Mouse (Mus musculus) intestine, postnatal 0 days (tissue): ENCODE results near the gene Alyref. TPM values are rescaled to one million over a fixed set of nuclear protein-coding genes. Genes with fewer than 3 reads are reported as not detected.

Source experiments
- ATAC-seq: fragments of 200-750 bp; cut with Nextera tagmentation; 2 replicates; pipeline ENCODE4 v1.8.0; 2017; ENCODE audit warnings: mild to moderate bottlenecking, moderate TSS enrichment, moderate library complexity
- H3K27ac ChIP-seq: fragments of 300-500 bp; sonication (generic); 2 replicates; pipeline ENCODE4 v1.5.1; 2014; ENCODE audit warnings: mild to moderate bottlenecking, low read depth, low read length, moderate library complexity
- H3K27me3 ChIP-seq: fragments of 300-500 bp; sonication (generic); replicated peaks from 2 replicates; pipeline ENCODE4 v1.6.1; 2014; ENCODE audit warnings: low read length, mixed read lengths; ENCODE audit not compliant: control insufficient read depth, insufficient read depth
- H3K36me3 ChIP-seq: fragments of 300-500 bp; sonication (generic); 2 replicates; pipeline ENCODE4 v1.6.1; 2014; ENCODE audit warnings: mild to moderate bottlenecking, moderate library complexity; ENCODE audit not compliant: control insufficient read depth, insufficient read depth
- H3K4me1 ChIP-seq: fragments of 300-500 bp; sonication (generic); replicated peaks from 2 replicates; pipeline ENCODE4 v1.6.1; 2014; ENCODE audit warnings: antibody characterized with exemption, low read length, mixed read lengths; ENCODE audit not compliant: control insufficient read depth, insufficient read depth
- H3K4me2 ChIP-seq: fragments of 300-500 bp; sonication (generic); replicated peaks from 2 replicates; pipeline ENCODE4 v1.6.1; 2014; ENCODE audit warnings: low read depth, mild to moderate bottlenecking, moderate library complexity
- H3K4me3 ChIP-seq: fragments of 300-500 bp; sonication (generic); 2 replicates; pipeline ENCODE4 v1.5.1; 2014; ENCODE audit warnings: low read depth, low read length
- H3K9ac ChIP-seq: fragments of 300-500 bp; sonication (generic); 2 replicates; pipeline ENCODE4 v1.6.1; 2014; ENCODE audit warnings: mild to moderate bottlenecking, low read depth, low read length
- H3K9me3 ChIP-seq: fragments of 300-500 bp; sonication (generic); 2 replicates; pipeline ENCODE4 v1.6.1; 2016; ENCODE audit warnings: mixed run types; ENCODE audit not compliant: control insufficient read depth
- CTCF ChIP-seq: sonication (generic); IDR thresholded peaks from 2 replicates; pipeline ENCODE4 v1.5.1; 2016; ENCODE audit warnings: low read depth, mild to moderate bottlenecking, control low read depth, antibody characterized with exemption, moderate library complexity
- WGBS: fragments of 180-500 bp; shearing (Covaris S2); extraction: QIAGEN DNeasy Blood & Tissue Kit; methylation state at CpG from one replicate; pipeline ENCODE4 v1.1.7; 2014; 5-methylcytosine and 5-hydroxymethylcytosine counted together
- microRNA-seq: library from miRNA; unstranded; fragments of <30 nt; microRNA quantifications from one replicate; pipeline ENCODE4, GENCODE M21; 2016
- polyA plus RNA-seq: library from polyadenylated mRNA; unstranded; fragments of >200 nt; fragmentation: Nextera tagmentation; extraction: Ambion mirVana; gene quantifications from 2 replicates; pipeline ENCODE4 v1.2.1, GENCODE M21; 2015

The Alyref gene
- polyA plus RNA-seq, 1 experiment from 2014 or later: 226 TPM

DNA sequence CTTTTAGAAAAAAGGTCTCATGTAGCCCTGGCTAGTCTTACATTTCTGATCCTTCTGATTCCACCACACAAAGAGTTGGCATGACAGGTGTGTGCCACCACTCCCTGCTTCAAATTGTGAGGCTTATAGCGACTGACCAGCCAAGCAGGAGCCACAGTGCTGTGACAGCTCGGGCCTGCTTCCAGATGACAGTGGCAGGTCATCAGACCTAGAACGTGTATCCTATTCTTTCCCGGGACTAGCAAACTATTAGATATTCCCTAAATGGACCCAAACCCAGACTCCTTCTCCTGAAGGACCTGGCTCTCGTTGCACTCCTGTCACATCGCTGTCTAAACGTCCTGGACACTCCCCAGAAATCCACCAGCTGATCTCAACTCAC, 49.4 kb downstream of the Alyref start:
- H3K36me3 ChIP-seq: peaks cover 11% of the 10 kb centered on the region; the same call in 1 of the 2 replicates
- no peaks in the 10 kb centered on the region for H3K9me3 ChIP-seq
- 6% methylated on average over 7 of the region's 7 CpGs for WGBS
- peaks cover 16% of the 10 kb centered on the region; the same call in 1 of the 2 replicates for H3K4me1 ChIP-seq
- ATAC-seq: no peak
- peak overlapping the region; percentile 86 for H3K9ac ChIP-seq
- TF ChIP-seq CTCF: no peak
- peak overlapping the region; percentile 98 for H3K27ac ChIP-seq
- no peaks in the 10 kb centered on the region for H3K27me3 ChIP-seq
- H3K4me3 ChIP-seq: peak overlapping the region; percentile 75
- peak overlapping the region; percentile 73 for H3K4me2 ChIP-seq

DNA sequence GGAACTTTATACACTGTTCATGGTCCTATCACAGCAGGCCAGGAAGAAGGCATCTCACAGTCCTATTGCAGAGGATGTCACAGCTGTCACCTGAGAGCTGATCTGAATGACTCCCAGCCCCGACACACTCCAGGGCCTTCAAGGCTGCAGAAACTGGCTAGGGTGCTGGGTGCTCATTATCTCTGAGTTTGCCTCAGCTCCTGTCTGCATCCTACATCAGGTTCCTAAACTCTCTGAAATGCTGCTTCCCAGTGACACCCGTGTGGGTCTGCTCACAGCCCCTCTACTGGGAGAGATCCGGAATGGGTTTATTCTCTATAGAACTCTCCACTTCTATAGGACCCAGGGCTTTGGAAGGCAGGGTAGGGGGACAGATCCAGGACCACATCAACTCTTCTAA, 50.0 kb downstream of the Alyref start:
- H3K4me1 ChIP-seq: peaks cover 16% of the 10 kb centered on the region; the same call in 1 of the 2 replicates
- 73% methylated on average over 3 of the region's 3 CpGs for WGBS
- no peaks in the 10 kb centered on the region for H3K9me3 ChIP-seq
- peaks cover 17% of the 10 kb centered on the region; the same call in 1 of the 2 replicates for H3K36me3 ChIP-seq
- peak overlapping the region; percentile 73 for H3K4me2 ChIP-seq
- TF ChIP-seq CTCF: no peak
- H3K4me3 ChIP-seq: 0 out of 2 replicates have a peak overlapping the region, but pooled peaks have one; percentile 75
- no peak for ATAC-seq
- H3K27me3 ChIP-seq: no peaks in the 10 kb centered on the region
- peak overlapping the region; percentile 46; the same call in 1 of the 2 replicates for H3K27ac ChIP-seq
- H3K9ac ChIP-seq: 0 out of 2 replicates have a peak overlapping the region, but pooled peaks have one; percentile 86

DNA sequence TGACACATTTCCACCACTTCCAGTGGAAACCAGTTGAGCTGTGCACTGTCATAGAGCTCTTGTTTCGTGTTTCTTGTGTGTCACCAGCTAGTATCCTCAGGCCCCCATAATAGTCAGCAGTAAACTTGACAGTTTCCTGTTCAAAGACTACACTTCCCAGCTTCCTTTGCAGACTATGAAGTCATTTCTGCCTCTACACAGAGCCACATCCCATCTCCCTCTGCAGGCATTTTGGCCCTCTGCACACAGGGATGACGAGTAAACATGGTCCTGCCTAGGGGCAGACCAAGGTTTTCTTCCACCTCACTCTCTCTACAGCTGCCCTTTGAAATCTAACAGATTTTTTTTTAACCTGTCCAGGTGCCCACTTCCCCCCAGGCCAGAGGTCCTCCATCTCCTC, 50.7 kb downstream of the Alyref start:
- H3K4me3 ChIP-seq: no peak overlapping the region
- peaks cover 16% of the 10 kb centered on the region; the same call in 1 of the 2 replicates for H3K4me1 ChIP-seq
- 0 out of 2 replicates have a peak overlapping the region, but pooled peaks have one; percentile 46 for H3K27ac ChIP-seq
- peak; percentile 57 for TF ChIP-seq CTCF
- peaks cover 23% of the 10 kb centered on the region; the same call in 1 of the 2 replicates for H3K36me3 ChIP-seq
- H3K9me3 ChIP-seq: no peaks in the 10 kb centered on the region
- H3K4me2 ChIP-seq: no peak overlapping the region
- H3K27me3 ChIP-seq: no peaks in the 10 kb centered on the region
- no peak for ATAC-seq
- H3K9ac ChIP-seq: peak overlapping the region; percentile 86; the same call in 1 of the 2 replicates
- WGBS: 38% methylated on average over 2 of the region's 2 CpGs

DNA sequence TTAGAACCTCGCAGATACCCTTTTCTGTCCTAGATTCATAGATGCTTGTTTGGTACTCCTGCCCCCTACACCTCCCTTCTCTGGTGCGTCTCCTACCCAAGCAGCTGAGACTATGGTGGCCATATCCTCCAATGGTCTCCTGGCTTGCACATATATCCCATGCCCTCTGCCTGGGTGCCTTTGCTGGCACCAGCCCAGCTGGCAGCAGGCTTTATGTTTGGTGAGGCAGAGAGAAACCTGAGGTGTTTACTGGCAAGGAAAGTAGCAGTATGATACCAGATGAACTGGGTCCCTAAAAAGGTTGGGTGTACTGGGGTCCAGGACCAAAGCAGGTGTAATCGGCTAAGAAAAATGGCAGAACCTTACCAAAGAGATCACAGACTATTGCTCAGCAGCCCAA, 52.2 kb downstream of the Alyref start:
- WGBS: 92% methylated on average over 3 of the region's 3 CpGs
- TF ChIP-seq CTCF: no peak
- peaks cover 16% of the 10 kb centered on the region; the same call in 1 of the 2 replicates for H3K4me1 ChIP-seq
- H3K4me2 ChIP-seq: no peak overlapping the region
- H3K27ac ChIP-seq: peak overlapping the region; percentile 50; the same call in 1 of the 2 replicates
- no peak overlapping the region for H3K4me3 ChIP-seq
- ATAC-seq: no peak
- H3K9me3 ChIP-seq: no peaks in the 10 kb centered on the region
- H3K9ac ChIP-seq: no peak overlapping the region
- H3K27me3 ChIP-seq: no peaks in the 10 kb centered on the region
- H3K36me3 ChIP-seq: peaks cover 23% of the 10 kb centered on the region; the same call in 1 of the 2 replicates

DNA sequence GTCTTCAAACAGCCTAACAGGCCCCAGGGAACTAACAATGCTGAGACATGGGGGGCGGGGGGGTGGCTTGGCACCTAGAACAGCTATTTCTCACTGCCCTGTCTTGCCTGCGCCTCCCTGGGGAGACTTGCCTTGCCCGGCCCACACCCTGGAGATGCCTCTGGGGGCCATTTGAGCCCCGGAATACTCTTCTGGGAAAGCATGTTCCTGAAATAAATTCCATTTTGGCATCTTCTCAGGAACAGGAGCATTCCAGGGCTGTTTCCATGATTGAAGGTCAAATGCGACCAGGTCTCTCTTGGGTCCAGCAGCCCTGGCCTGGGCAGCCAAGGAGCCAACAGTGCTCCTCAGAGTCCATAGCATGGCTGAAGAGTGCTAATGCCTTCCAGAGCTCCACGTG, 55.8 kb downstream of the Alyref start:
- Histone ChIP-seq H3K4me1 (peaks cover 23% of the 10 kb centered on the region), H3K4me3 (no peak overlapping the region), H3K9ac (no peak overlapping the region), H3K36me3 (peaks cover 23% of the 10 kb centered on the region; the same call in 1 of the 2 replicates), H3K27ac (no peak overlapping the region), H3K27me3 (no peaks in the 10 kb centered on the region), H3K9me3 (no peaks in the 10 kb centered on the region), H3K4me2 (no peak overlapping the region)
- WGBS: 84% methylated on average over 6 of the region's 6 CpGs
- no peak for TF ChIP-seq CTCF
- ATAC-seq: no peak

Small RNA genes lying within 50 kb of the gene (microRNA-seq; reads per million reads assigned to microRNA genes)
- 0.82 reads per million for gene Mir6936

Other genes with a start within 250 kb of the Alyref start
- gene Actg1, start 249.8 kb downstream of the Alyref start, polyA plus RNA-seq: 1,513 and 1,605 TPM in 2 replicates
- gene Fscn2, start 236.8 kb downstream of the Alyref start, polyA plus RNA-seq: 0.14 and 0.16 TPM in 2 replicates
- gene Faap100, start 219.6 kb downstream of the Alyref start, polyA plus RNA-seq: 9.7 and 11.7 TPM in 2 replicates
- 15.6 and 16.3 TPM in 2 replicates for gene Nploc4, start 160.7 kb downstream of the Alyref start, polyA plus RNA-seq
- gene Tspan10, start 155.7 kb downstream of the Alyref start, polyA plus RNA-seq: not detected in 2 replicates
- gene Pde6g, start 144.9 kb downstream of the Alyref start, polyA plus RNA-seq: 0.22 TPM in 1 of 2 replicates, not detected in the other
- gene Oxld1, start 140.3 kb downstream of the Alyref start, polyA plus RNA-seq: 15.5 and 17.6 TPM in 2 replicates
- gene Ccdc137, start 140.2 kb downstream of the Alyref start, polyA plus RNA-seq: 14.1 and 16.0 TPM in 2 replicates
- 22.8 and 23.3 TPM in 2 replicates for gene Arl16, start 130.8 kb downstream of the Alyref start, polyA plus RNA-seq
- gene Mrpl12, start 113.8 kb downstream of the Alyref start, polyA plus RNA-seq: 204 and 208 TPM in 2 replicates
- 139 and 143 TPM in 2 replicates for gene Slc25a10, start 106.5 kb downstream of the Alyref start, polyA plus RNA-seq
- gene Gcgr, start 67.7 kb downstream of the Alyref start, polyA plus RNA-seq: 1.0 and 1.6 TPM in 2 replicates
- 68.7 and 73.4 TPM in 2 replicates for gene Mcrip1, start 48.6 kb downstream of the Alyref start, polyA plus RNA-seq
- gene Ppp1r27, start 47.2 kb downstream of the Alyref start, polyA plus RNA-seq: 1.4 and 1.6 TPM in 2 replicates
- gene P4hb, start 25.1 kb downstream of the Alyref start, polyA plus RNA-seq: 2,516 and 2,539 TPM in 2 replicates
- 474 and 493 TPM in 2 replicates for gene Arhgdia, start 16.7 kb downstream of the Alyref start, polyA plus RNA-seq
- gene Anapc11, start 56 bp upstream of the Alyref start, polyA plus RNA-seq: 107 and 108 TPM in 2 replicates
- 3.4 and 3.5 TPM in 2 replicates for gene Npb, start 10.1 kb upstream of the Alyref start, polyA plus RNA-seq
- 320 and 378 TPM in 2 replicates for gene Pcyt2, start 19.6 kb upstream of the Alyref start, polyA plus RNA-seq
- 73.1 and 77.7 TPM in 2 replicates for gene Sirt7, start 26.9 kb upstream of the Alyref start, polyA plus RNA-seq
- gene Mafg, start 35.2 kb upstream of the Alyref start, polyA plus RNA-seq: 40.2 and 49.1 TPM in 2 replicates
- gene Pycr1, start 45.4 kb upstream of the Alyref start, polyA plus RNA-seq: 5.3 and 6.5 TPM in 2 replicates
- not detected in 2 replicates for gene Myadml2, start 49.8 kb upstream of the Alyref start, polyA plus RNA-seq
- gene Notum, start 62.8 kb upstream of the Alyref start, polyA plus RNA-seq: 0.39 and 0.68 TPM in 2 replicates
- 105 and 106 TPM in 2 replicates for gene Aspscr1, start 74.6 kb upstream of the Alyref start, polyA plus RNA-seq
- 127 and 131 TPM in 2 replicates for gene Cenpx, start 115.4 kb upstream of the Alyref start, polyA plus RNA-seq
- gene Lrrc45, start 115.6 kb upstream of the Alyref start, polyA plus RNA-seq: 13.5 and 14.5 TPM in 2 replicates
- gene Rac3, start 123.1 kb upstream of the Alyref start, polyA plus RNA-seq: 9.0 TPM in 2 replicates
- 81.1 and 88.6 TPM in 2 replicates for gene Dcxr, start 128.9 kb upstream of the Alyref start, polyA plus RNA-seq
- 1.2 and 1.6 TPM in 2 replicates for gene Cbr2, start 133.7 kb upstream of the Alyref start, polyA plus RNA-seq
- 10.8 and 12.2 TPM in 2 replicates for gene Hmga1b, start 164.4 kb upstream of the Alyref start, polyA plus RNA-seq
- gene Rfng, start 185.8 kb upstream of the Alyref start, polyA plus RNA-seq: 22.8 and 23.7 TPM in 2 replicates
- 70.9 and 74.8 TPM in 2 replicates for gene Gps1, start 185.9 kb upstream of the Alyref start, polyA plus RNA-seq
- 45.5 and 48.5 TPM in 2 replicates for gene Dus1l, start 198.0 kb upstream of the Alyref start, polyA plus RNA-seq
- 10.1 and 11.3 TPM in 2 replicates for gene Fasn, start 226.2 kb upstream of the Alyref start, polyA plus RNA-seq